Mouse (Mus musculus) lung, adult 18-20 months (tissue): ENCODE results near the gene Olfr20.
"Not testable (repeated sequence)": the region's sequence is repeated elsewhere in the genome, so short reads cannot be mapped to it uniquely, and the experiment has no call there.

ENCODE experiments used
- DNase-seq, 2 experiments: peaks; one replicate each; pipeline ENCODE4 v3.0.0; 2022; ENCODE audit warnings: mixed read lengths in 2 of 2

Gene Olfr20

GRCm38 (mm10) chr11:73350483-73350882, at the start of gene Olfr20:
Gene Olfr20 (plus strand): TSS chr11:73350783.
- no peak for DNase-seq

GRCm38 (mm10) chr11:73303123-73303522, 47.5 kb upstream of the Olfr20 start:
- DNase-seq, result no peak

GRCm38 (mm10) chr11:73315961-73316360, 34.6 kb upstream of the Olfr20 start:
- no peak for DNase-seq

GRCm38 (mm10) chr11:73318581-73318980, 32.0 kb upstream of the Olfr20 start:
- DNase-seq, result peak in 1 of 2 experiments; percentile 8

GRCm38 (mm10) chr11:73321064-73321463, 29.5 kb upstream of the Olfr20 start:
- not testable (repeated sequence) for DNase-seq

GRCm38 (mm10) chr11:73323906-73324830, 26.4 kb upstream of the Olfr20 start:
- peak in 1 of 2 experiments; percentile 11 for DNase-seq

GRCm38 (mm10) chr11:73326485-73326886, 24.1 kb upstream of the Olfr20 start:
- peak; percentile 17 to 51 for DNase-seq

GRCm38 (mm10) chr11:73327361-73327760, 23.2 kb upstream of the Olfr20 start:
- no peak for DNase-seq

GRCm38 (mm10) chr11:73329442-73329841, 21.1 kb upstream of the Olfr20 start, which contains the start of the genes Aspa, Gm49340 and Spata22:
Gene Aspa (minus strand): TSS chr11:73329596.
Gene Gm49340 (plus strand): TSS chr11:73329741.
Gene Spata22 (plus strand): TSS chr11:73329741.
- DNase-seq, result no peak

- no peak for DNase-seq
Observed at GRCm38 (mm10) chr11:73333357-73333756, 17.2 kb upstream of the Olfr20 start.

GRCm38 (mm10) chr11:73336919-73337318, 13.7 kb upstream of the Olfr20 start:
- no peak for DNase-seq

GRCm38 (mm10) chr11:73370946-73371345, 20.4 kb downstream of the Olfr20 start, which contains the start of gene Olfr376:
Gene Olfr376 (plus strand): TSS chr11:73371246.
- DNase-seq, result no peak

GRCm38 (mm10) chr11:73395374-73395773, 44.8 kb downstream of the Olfr20 start:
- no peak for DNase-seq

- DNase-seq, result no peak
Observed at GRCm38 (mm10) chr11:73399514-73399913, 48.9 kb downstream of the Olfr20 start, which contains the start of gene Olfr1. Gene Olfr1 (minus strand): TSS chr11:73399614.
